Mouse (Mus musculus): Measurements from ENCODE around the gene Clmn. TPM values are rescaled to one million over a fixed set of nuclear protein-coding genes. Genes with fewer than 3 reads are reported as not detected.

Clmn gene
- polyA plus RNA-seq, 1 experiment from 2014 or later: 1.7 TPM

DNA sequence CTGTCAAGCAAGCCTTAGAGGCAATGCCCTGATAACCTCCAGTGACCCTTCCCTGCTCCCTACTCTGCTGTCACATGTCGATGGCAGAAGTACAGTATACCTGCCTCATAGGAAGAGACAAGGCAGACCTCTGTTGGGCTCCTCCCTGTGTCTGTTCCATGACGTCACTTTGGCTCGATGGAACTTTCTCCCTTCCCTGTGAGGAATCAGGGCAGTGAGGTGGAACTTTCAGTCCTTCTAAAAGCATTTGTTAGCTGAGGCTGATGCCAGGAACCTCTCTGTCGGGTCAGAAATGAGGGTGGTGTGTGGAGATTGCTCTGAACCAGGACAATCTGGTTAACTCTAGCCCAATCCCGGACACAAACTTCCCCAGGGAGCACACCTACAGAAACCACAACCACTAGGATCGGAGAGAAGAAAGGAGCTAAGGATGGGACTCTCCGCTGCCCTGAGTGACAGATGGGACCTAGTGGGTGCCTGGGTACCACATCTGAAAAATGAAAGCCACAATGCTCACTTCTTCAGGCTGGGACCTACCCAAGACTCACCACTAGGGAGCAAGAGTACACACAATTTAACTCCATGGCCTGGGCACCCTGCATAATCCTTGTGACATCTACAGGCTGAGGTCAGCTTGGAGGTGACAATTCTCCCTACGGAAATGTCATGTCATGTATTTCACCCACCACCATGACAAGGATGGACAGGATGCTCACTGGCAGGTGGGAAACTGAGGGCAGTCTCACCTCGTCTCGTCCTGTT is 41.9 kb downstream of the Clmn start:
- peaks cover 9% of the 10 kb centered on the region for H3K4me1 ChIP-seq
- no peaks in the 10 kb centered on the region for H3K36me3 ChIP-seq (replicated peaks)
- H3K4me2 ChIP-seq: no peak overlapping the region
- no peak overlapping the region for H3K9ac ChIP-seq
- WGBS: 91% methylated on average over 10 of the region's 10 CpGs
- no peak overlapping the region for H3K27ac ChIP-seq
- no peaks in the 10 kb centered on the region for H3K27me3 ChIP-seq (replicated peaks)
- ATAC-seq (replicated peaks): no peak
- no peaks in the 10 kb centered on the region for H3K9me3 ChIP-seq
- H3K4me3 ChIP-seq: no peak overlapping the region

DNA sequence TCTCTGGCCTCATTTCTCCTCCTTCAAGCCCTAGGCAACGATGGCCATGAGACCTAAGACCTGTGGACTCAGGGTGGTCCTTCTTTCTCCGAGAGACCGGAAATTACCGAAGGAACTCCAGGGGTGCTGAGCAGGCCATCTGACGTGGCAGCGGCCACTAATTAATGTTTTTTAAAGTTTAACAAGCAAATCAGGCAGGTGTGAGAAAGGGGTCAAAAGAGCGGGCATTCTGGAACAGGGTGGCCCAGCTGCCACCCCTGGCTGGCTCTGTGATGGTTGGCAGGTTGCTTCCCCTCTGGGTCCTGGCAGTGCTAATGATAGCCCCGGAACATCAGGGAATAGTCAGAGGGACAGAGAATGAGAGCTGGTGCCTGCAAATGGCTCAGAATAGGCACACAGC is 42.7 kb downstream of the Clmn start:
- no peak overlapping the region for H3K4me3 ChIP-seq
- H3K27me3 ChIP-seq (replicated peaks): no peaks in the 10 kb centered on the region
- H3K4me2 ChIP-seq: no peak overlapping the region
- H3K9me3 ChIP-seq: no peaks in the 10 kb centered on the region
- H3K9ac ChIP-seq: no peak overlapping the region
- no peak for ATAC-seq (replicated peaks)
- no peaks in the 10 kb centered on the region for H3K36me3 ChIP-seq (replicated peaks)
- H3K27ac ChIP-seq: no peak overlapping the region
- WGBS: 63% methylated on average over 8 of the region's 8 CpGs
- peaks cover 11% of the 10 kb centered on the region for H3K4me1 ChIP-seq

DNA sequence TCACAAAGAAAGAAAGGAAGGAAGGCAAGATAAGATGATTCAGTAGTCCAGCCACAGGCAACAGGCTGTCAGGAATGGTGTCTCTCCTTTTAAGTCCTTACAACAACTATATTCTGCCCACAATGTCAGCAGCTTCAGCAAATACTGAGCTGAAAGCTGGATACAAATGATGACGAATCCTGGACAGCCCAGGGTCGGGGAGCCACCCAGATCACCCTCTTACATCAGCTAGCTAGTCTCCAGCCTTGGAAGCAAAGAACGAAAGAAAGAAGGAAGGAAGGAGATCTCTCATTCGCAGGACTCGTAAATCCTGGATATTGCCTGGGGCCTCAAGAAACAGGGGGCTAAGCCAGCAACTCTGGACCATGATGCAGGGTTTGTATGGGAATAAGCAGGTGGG is 44.8 kb downstream of the Clmn start:
- H3K4me1 ChIP-seq: peaks cover 14% of the 10 kb centered on the region
- H3K4me3 ChIP-seq: no peak overlapping the region
- no peak overlapping the region for H3K9ac ChIP-seq
- H3K9me3 ChIP-seq: no peaks in the 10 kb centered on the region
- ATAC-seq (replicated peaks): no peak
- WGBS: 75% methylated on average over 5 of the region's 5 CpGs
- no peaks in the 10 kb centered on the region for H3K27me3 ChIP-seq (replicated peaks)
- H3K4me2 ChIP-seq: no peak overlapping the region
- H3K36me3 ChIP-seq (replicated peaks): no peaks in the 10 kb centered on the region
- no peak overlapping the region for H3K27ac ChIP-seq

DNA sequence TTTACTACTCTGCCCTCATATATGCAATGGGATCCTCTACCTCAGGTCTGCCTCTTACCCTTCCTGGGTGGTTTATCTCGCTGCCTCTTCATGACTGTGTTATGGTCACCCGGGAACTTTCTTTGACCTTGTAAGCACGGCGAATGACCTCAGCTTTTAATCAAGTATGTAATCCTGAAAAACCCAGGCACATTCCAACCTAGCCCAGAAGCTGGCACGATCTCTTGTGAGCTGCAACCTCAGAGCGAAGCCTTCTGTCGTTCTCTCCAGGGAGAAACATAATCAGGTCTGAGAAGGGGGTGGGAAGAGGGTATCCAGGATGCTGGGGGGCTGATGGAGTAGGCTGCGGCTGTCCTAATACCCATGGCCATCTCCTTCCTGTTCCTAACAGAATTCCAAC is 45.8 kb downstream of the Clmn start:
- Histone ChIP-seq H3K27ac (no peak overlapping the region), H3K9me3 (no peaks in the 10 kb centered on the region), H3K4me1 (peaks cover 10% of the 10 kb centered on the region), H3K27me3 (replicated peaks) (no peaks in the 10 kb centered on the region), H3K4me3 (no peak overlapping the region), H3K36me3 (replicated peaks) (no peaks in the 10 kb centered on the region), H3K9ac (no peak overlapping the region), H3K4me2 (no peak overlapping the region)
- no peak for ATAC-seq (replicated peaks)
- WGBS: 52% methylated on average over 8 of the region's 8 CpGs

DNA sequence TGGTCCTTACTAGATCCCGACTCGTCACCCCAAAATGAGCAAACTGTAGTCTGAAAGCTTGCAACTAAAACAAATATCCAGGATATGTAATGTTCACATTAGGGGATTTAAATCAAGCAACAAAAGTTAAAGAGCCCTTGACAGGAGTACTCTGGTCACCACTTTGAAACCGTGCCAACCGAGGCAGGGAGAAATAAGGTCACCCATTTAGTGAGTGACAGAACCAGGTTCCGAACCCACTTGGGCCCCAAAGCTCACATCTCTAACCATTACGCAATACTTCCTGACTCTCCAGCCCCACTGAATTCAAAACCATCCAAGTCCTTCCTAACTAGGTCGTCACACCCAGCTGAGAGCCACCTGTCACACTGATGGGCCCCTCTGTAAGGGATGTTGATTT is 46.8 kb downstream of the Clmn start:
- no peak overlapping the region for H3K27ac ChIP-seq
- no peak for ATAC-seq (replicated peaks)

DNA sequence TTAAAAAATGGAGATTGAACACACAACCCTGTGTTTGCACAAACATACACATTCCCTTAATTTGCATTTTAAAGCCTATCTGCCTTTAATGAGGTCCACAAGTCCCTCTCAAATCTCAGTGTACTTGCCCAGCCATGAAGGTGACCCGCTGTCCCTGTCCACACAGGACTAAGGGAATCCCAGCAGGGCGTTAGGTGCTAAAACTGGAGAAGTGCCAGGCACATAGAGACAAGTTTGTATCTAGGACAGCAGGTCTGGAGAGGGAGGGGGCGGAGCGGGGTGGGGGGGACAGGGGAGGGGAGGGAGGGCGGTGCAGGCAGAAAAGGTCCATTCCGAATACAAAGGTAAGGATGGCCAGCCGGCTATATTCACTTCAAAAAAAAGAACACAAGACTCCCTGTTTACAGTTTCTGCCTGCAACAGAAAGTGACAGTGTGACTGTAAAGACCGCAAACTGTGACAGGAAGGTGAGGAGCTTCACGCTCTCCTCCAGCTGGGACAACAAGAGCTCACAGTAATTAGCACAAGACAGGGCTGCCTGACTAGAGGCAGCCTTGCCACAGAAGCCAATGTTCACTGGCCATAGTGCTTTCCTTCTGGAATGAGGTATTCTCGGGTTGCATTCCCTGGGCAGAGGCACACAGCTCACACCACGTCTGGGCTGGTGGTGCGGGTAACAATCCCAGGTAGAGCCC is 47.6 kb downstream of the Clmn start:
- Histone ChIP-seq H3K4me2 (no peak overlapping the region), H3K27me3 (replicated peaks) (no peaks in the 10 kb centered on the region), H3K9ac (no peak overlapping the region), H3K36me3 (replicated peaks) (no peaks in the 10 kb centered on the region), H3K4me3 (no peak overlapping the region), H3K4me1 (peaks cover 10% of the 10 kb centered on the region), H3K9me3 (no peaks in the 10 kb centered on the region), H3K27ac (no peak overlapping the region)
- ATAC-seq (replicated peaks): no peak
- 24% methylated on average over 11 of the region's 12 CpGs for WGBS

More for the DNA sequence above, 46.8 kb downstream of the Clmn start:
- WGBS: 71% methylated on average over 7 of the region's 7 CpGs
- peaks cover 10% of the 10 kb centered on the region for H3K4me1 ChIP-seq
- H3K27me3 ChIP-seq (replicated peaks): no peaks in the 10 kb centered on the region
- H3K9me3 ChIP-seq: no peaks in the 10 kb centered on the region
- H3K4me3 ChIP-seq: no peak overlapping the region
- no peak overlapping the region for H3K9ac ChIP-seq
- no peaks in the 10 kb centered on the region for H3K36me3 ChIP-seq (replicated peaks)
- H3K4me2 ChIP-seq: no peak overlapping the region

DNA sequence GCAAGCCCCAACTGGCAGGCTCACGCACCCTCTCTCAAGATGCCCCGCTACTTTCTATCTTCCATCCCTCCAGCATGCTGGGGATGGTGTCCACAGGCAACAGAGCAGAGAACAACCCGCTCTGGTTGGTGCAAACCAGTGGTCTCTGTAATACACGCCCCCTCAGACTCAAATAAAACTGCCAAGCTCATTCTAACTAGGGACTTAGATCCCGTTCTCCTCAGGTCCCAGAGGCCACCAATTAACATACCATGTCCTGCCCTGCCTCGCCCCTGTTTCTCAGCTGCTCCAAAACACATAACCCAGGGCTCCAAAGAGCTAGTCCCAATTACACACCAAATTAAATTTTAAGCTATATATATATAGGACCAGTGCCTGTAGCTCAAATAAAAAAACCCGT is 50.6 kb downstream of the Clmn start:
- Histone ChIP-seq H3K4me2 (no peak overlapping the region), H3K36me3 (replicated peaks) (no peaks in the 10 kb centered on the region), H3K27me3 (replicated peaks) (no peaks in the 10 kb centered on the region), H3K4me3 (no peak overlapping the region), H3K27ac (no peak overlapping the region), H3K9ac (no peak overlapping the region), H3K4me1 (peaks cover 10% of the 10 kb centered on the region), H3K9me3 (no peaks in the 10 kb centered on the region)
- whole genome bisulfite sequencing: 84% methylated on average over 7 of the region's 7 CpGs
- no peak for ATAC-seq (replicated peaks)

DNA sequence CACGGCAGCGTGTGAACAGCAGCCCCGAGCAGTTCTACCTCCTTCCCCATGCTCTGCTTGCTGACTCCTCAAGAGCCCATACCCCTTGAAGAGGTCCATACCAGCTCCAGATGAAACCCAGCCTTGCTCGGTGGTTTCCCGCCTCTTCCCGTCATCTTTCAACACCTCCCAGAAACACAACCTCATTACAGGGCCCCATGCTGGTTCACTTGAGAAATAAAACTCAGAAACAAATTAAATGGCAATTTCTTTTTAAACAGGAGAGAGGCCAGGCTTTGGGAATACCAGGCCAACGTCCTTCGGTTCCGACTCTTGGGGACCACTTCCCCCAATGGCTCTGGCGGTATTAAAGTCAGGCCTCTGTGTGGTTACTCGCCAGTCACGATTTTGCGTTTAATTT is 51.1 kb downstream of the Clmn start:
- H3K4me2 ChIP-seq: no peak overlapping the region
- no peak overlapping the region for H3K9ac ChIP-seq
- no peak overlapping the region for H3K27ac ChIP-seq
- ATAC-seq (replicated peaks): no peak
- H3K27me3 ChIP-seq (replicated peaks): no peaks in the 10 kb centered on the region
- H3K9me3 ChIP-seq: no peaks in the 10 kb centered on the region
- H3K36me3 ChIP-seq (replicated peaks): no peaks in the 10 kb centered on the region
- 86% methylated on average over 13 of the region's 13 CpGs for WGBS
- H3K4me1 ChIP-seq: peaks cover 10% of the 10 kb centered on the region
- no peak overlapping the region for H3K4me3 ChIP-seq

DNA sequence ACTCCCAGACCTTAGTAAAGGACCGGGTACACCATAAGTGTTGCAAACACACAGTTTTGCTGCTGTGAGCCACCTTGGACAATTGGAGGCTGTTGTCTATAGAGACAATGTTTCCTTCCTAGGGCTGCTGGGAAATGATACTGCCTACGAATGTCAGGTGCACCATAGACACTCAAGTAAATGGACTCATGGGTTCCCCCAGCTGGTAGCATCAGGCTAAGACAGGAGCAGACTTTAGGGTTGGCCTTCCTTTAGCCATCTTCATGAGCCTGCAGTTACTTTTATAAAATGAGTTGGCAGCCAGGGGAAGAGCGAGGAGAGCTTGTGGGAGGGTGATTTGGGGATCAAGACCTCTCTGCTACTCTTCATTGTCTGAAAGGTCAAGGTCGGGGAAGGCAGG is 52.2 kb downstream of the Clmn start:
- H3K9me3 ChIP-seq: no peaks in the 10 kb centered on the region
- no peak for ATAC-seq (replicated peaks)
- no peak overlapping the region for H3K27ac ChIP-seq
- 72% methylated on average over 4 of the region's 4 CpGs for WGBS
- H3K36me3 ChIP-seq (replicated peaks): no peaks in the 10 kb centered on the region
- H3K9ac ChIP-seq: no peak overlapping the region
- no peak overlapping the region for H3K4me3 ChIP-seq
- H3K4me1 ChIP-seq: peaks cover 9% of the 10 kb centered on the region
- no peak overlapping the region for H3K4me2 ChIP-seq
- no peaks in the 10 kb centered on the region for H3K27me3 ChIP-seq (replicated peaks)

DNA sequence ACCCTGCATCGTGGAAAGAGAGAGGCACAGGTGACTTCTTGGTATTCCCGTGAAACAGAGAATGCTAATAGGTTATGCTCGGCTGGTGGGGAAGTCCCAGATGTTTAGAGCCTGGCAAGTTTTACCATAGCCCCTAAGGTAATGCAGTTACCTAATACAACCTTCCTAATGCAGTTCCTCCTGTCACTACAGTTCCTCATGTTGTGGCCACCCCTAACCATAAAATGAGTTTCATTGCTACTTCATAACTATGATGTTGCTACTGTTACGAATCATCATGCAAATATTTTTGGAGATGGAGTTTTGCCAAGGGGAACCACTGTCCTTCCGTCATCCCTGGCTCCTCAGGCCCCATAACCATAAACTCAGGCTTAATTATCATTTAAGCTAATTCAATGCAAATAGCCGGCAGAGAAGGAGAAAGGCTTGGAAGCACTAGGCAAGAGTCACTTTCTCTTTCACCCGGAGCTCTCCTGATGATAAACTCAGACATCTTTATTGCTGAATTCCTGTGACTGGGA is 53.9 kb downstream of the Clmn start:
- no peak overlapping the region for H3K4me2 ChIP-seq
- H3K36me3 ChIP-seq (replicated peaks): no peaks in the 10 kb centered on the region
- no peaks in the 10 kb centered on the region for H3K4me1 ChIP-seq
- no peak overlapping the region for H3K4me3 ChIP-seq
- 81% methylated on average over 7 of the region's 7 CpGs for WGBS
- H3K27ac ChIP-seq: no peak overlapping the region
- H3K9ac ChIP-seq: no peak overlapping the region
- H3K9me3 ChIP-seq: no peaks in the 10 kb centered on the region
- ATAC-seq (replicated peaks): no peak
- H3K27me3 ChIP-seq (replicated peaks): no peaks in the 10 kb centered on the region

DNA sequence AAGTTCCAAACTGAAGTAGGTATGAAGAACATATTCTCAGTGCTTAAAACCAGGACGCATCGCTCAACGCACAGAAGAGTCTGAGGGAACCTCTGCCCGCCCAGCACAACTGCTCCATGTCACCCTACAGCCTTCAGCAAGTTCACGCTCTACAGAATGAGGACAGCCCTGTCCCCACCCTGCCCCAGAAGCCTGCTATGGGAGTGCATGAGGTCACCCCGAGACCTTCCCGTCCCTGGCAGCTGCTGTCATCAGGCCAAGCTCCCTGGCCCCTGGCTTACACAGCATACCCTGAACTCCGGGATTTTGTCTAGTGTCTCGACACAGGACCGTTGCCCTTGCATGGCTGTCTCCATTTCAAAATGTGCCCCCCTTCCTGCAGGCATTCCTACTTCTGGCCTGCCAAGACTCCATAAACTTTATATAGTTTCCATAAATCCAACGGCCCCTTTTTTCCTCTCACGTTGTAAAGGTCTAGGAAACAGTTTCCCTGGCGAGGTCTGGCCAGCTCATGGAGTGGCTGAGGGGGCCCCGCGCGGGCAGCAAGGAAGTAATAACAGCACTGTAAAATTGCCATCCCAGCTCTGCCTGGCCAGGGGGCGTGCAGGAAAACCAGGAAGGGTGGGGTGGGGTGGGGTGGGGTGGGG is 56.3 kb downstream of the Clmn start:
- Histone ChIP-seq H3K27me3 (replicated peaks) (no peaks in the 10 kb centered on the region), H3K4me2 (no peak overlapping the region), H3K36me3 (replicated peaks) (no peaks in the 10 kb centered on the region), H3K9me3 (no peaks in the 10 kb centered on the region), H3K4me1 (no peaks in the 10 kb centered on the region), H3K27ac (no peak overlapping the region), H3K4me3 (no peak overlapping the region), H3K9ac (no peak overlapping the region)
- ATAC-seq (replicated peaks): no peak
- 87% methylated on average over 17 of the region's 17 CpGs for WGBS

DNA sequence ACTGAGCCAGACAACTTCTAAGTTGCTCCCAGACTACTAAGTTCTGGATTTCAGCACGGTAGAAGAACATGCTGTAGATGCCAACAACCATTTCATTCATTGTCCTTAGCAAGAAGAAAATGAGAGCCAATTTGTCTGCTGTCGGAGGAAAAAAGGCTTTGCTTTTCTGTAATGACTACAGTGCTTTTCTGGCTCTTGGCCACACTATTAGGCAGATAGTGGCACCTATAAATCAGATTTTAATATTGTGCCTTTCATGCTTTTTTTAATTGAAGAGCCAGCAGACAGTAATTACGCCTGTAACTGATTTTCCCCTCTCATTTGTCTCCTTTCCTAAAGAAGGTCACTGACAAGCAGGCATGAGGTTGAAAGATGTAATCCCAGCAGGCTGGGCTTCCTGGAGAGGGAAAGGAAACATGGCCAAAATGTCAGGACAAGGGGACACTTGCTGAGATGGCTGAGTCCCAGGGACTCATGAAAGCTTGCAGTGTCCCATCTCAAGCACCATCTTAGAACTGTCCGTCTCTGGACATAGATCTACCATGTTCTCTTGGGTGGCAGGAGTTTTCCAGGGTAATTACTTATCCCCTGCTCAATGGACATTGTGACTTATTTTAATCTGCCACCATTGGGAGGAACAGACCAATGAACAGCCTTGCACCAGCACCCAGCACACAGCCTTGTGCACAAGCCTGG is 58.0 kb downstream of the Clmn start:
- peaks cover 5% of the 10 kb centered on the region; the same call in 1 of the 2 replicates for H3K4me1 ChIP-seq
- H3K36me3 ChIP-seq (replicated peaks): no peaks in the 10 kb centered on the region
- H3K27ac ChIP-seq: no peak overlapping the region
- H3K4me2 ChIP-seq: no peak overlapping the region
- no peak overlapping the region for H3K9ac ChIP-seq
- no peaks in the 10 kb centered on the region for H3K9me3 ChIP-seq
- no peak overlapping the region for H3K4me3 ChIP-seq
- 70% methylated on average over 4 of the region's 4 CpGs for WGBS
- ATAC-seq (replicated peaks): no peak
- H3K27me3 ChIP-seq (replicated peaks): no peaks in the 10 kb centered on the region
